Mouse (Mus musculus) T-helper 17 cell (primary cell): ENCODE measurements around the gene Zfp60.
"Not testable (repeated sequence)": the region's sequence is repeated elsewhere in the genome, so short reads cannot be mapped to it uniquely, and the experiment has no call there.

Source experiments
- in situ Hi-C, 2 experiments: fragments of 300-600 bp; cut with MboI, MseI; formaldehyde crosslinking; loops; 1 replicate in 1 of 2; 2 replicates in 1 of 2; pipeline ENCODE4 v1.15.1; 2025; ENCODE audit warnings: high pct_unique_total_duplicates in 2 of 2

Zfp60 gene

DNA sequence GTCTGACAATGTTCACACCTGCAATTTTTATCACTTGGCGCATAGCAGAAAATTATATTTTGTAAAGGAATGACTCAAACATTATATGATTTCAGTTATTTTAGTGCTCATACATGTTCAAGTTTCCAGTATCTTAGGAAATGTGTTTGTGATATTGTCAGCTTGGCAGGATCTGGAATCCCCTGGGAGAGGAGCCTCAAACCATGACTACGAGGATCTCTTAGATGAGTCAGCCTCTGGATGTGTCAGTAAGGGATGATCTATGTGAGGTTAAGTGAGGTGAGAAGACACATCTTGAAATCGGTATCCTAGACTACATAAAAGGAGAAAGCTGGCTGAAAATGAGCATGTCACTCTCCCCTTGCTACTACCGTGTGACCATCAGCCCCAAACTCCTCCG is 58.1 kb downstream of the Zfp60 start:
- in situ Hi-C loops: no loop called here

DNA sequence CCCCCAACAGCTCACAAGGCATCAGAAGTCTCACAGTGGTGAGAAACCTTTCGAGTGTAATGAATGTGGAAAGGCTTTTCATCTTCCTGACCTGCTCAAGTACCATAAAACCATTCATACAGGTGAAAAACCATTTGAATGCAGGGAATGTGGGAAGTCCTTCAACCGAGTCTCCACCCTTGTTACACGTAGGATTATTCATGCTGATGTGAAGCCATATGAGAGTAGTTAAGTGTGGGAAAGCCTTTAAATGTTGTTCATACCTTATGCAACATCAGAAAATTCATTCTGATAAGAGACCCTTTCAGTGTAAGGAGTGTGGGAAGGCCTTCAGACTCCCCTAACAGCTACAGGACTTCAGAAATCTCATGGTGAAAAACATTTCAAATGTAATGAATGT is 62.7 kb downstream of the Zfp60 start:
- in situ Hi-C loops: not testable (repeated sequence)

DNA sequence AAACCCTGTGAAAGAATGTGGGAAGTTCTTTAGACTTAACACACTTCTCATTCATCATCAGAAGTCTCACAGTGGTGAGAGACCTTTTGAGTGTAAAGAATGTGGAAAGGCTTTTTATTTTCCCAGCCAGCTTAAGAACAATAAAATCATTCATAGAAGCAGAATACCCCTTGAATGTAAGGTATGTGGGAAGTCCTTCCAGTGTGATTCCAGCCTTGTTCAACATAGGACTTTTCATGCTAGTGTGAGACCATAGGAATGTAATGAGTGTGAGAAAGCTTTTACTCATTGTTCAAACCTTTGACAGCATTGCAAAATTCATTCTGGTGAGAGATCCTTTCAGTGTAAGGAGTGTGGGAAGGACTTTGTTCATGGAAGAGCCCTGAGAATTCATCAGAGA is 63.4 kb downstream of the Zfp60 start:
- in situ Hi-C loops: no loop called here

- in situ Hi-C loops: no loop called here
Observed at GRCm38 (mm10) chr7:27797906-27798811, 67.0 kb downstream of the Zfp60 start.

- in situ Hi-C loops: loop anchor here in 1 of 2 experiments (5.0 kb wide), 1 partner anchor 36 kb away; the partner anchor contains the start of gene Zfp59
Observed at GRCm38 (mm10) chr7:27801137-27801536, 69.9 kb downstream of the Zfp60 start.

GRCm38 (mm10) chr7:27802986-27803385 is 71.8 kb downstream of the Zfp60 start:
- in situ Hi-C loops: loop anchor here in 1 of 2 experiments (5.0 kb wide), 1 partner anchor 34 kb away; the partner anchor contains the start of gene Zfp59
